Mouse (Mus musculus): ENCODE measurements around the gene Rasl11b. TPM values are rescaled to one million over a fixed set of nuclear protein-coding genes. Genes with fewer than 3 reads are reported as not detected.

The Rasl11b gene
- polyA plus RNA-seq, 1 experiment: 119 TPM

- H3K4me1 ChIP-seq (ENCODE audit: control insufficient read depth, insufficient read depth, low read length): peaks cover 9% of the 10 kb centered on the region; the same call in 1 of the 2 replicates
- peak overlapping the region; percentile 99 for H3K4me3 ChIP-seq (ENCODE audit: insufficient read depth, low read length)
- TF ChIP-seq CTCF (IDR thresholded peaks at IDR 0.05; ENCODE audit: extremely low read depth, insufficient read depth, low read length) (no peak), POLR2A (IDR thresholded peaks at IDR 0.05; ENCODE audit: extremely low read depth, insufficient read depth, low read length) (no peak)
- H3K27ac ChIP-seq (ENCODE audit: insufficient read depth, low read length): peak overlapping the region; percentile 62
Measured at GRCm38 (mm10) chr5:74194027-74194840, 852 bp upstream of the Rasl11b start.

DNA sequence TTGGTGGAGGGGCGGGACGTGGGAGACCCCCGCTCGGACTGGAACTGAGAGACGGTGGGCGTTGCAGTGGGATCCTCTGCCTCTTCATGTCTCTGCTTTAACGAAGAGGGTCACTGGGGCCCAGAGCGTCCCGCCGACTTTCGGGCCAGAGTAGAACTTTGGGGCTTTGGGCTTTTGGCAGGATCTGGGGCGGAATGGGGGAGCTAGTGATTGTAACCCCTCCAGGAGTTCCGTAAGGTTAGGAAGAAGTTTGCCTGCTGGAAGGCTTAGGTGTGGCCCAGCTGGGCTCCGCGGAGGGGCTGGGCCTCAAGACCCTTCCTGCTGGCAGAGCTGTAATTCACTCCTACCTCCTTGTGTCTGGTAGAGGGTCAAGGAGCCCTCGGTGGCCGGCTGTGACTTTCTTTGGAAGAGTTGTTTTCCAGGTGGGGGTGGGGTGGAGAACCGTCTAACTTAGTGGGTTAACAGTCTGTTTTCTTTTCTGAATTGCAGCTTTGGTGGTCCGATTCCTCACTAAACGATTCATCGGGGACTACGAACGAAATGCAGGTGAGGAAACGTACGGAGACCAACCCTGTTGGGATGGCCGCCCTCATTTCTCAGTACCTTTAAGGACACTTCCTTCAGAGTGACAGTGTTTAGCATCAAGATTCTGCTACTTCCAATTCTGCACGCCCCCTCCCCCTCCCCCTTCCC, 674 bp downstream of the Rasl11b start:
- TF ChIP-seq POLR2A (IDR thresholded peaks at IDR 0.05; ENCODE audit: extremely low read depth, insufficient read depth, low read length): no peak
- TF ChIP-seq CTCF (IDR thresholded peaks at IDR 0.05; ENCODE audit: extremely low read depth, insufficient read depth, low read length): no peak
- Histone ChIP-seq H3K27ac (ENCODE audit: insufficient read depth, low read length) (peak overlapping the region; percentile 87), H3K4me3 (ENCODE audit: insufficient read depth, low read length) (peak overlapping the region; percentile 99), H3K4me1 (ENCODE audit: control insufficient read depth, insufficient read depth, low read length) (peaks cover 8% of the 10 kb centered on the region; the same call in 1 of the 2 replicates)

DNA sequence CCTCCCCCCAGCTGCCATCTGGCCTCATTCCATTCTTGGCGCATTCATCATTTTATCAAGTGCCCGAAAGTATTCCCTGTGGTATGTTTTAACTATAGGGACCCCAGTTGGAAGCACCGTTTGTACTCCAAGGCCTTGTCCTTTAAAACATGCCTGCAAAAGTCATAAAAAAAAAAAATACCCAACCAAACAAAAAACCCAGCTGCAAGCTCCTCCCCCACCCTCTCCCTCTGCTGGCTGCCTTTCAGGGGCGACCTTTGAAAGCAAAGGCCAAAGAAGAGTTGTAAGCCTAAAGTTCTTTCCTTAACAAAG, 1.2 kb downstream of the Rasl11b start:
- peak overlapping the region; percentile 99 for H3K4me3 ChIP-seq (ENCODE audit: insufficient read depth, low read length)
- H3K4me1 ChIP-seq (ENCODE audit: control insufficient read depth, insufficient read depth, low read length): peaks cover 8% of the 10 kb centered on the region; the same call in 1 of the 2 replicates
- no peak overlapping the region for H3K27ac ChIP-seq (ENCODE audit: insufficient read depth, low read length)
- TF ChIP-seq POLR2A (IDR thresholded peaks at IDR 0.05; ENCODE audit: extremely low read depth, insufficient read depth, low read length) (no peak), CTCF (IDR thresholded peaks at IDR 0.05; ENCODE audit: extremely low read depth, insufficient read depth, low read length) (no peak)

- Histone ChIP-seq H3K4me1 (ENCODE audit: control insufficient read depth, insufficient read depth, low read length) (peaks cover 6% of the 10 kb centered on the region; the same call in 1 of the 2 replicates), H3K27ac (ENCODE audit: insufficient read depth, low read length) (no peak overlapping the region), H3K4me3 (ENCODE audit: insufficient read depth, low read length) (peak overlapping the region; percentile 99)
- TF ChIP-seq POLR2A (IDR thresholded peaks at IDR 0.05; ENCODE audit: extremely low read depth, insufficient read depth, low read length) (peak; percentile 18; the same call in 1 of the 2 replicates), CTCF (IDR thresholded peaks at IDR 0.05; ENCODE audit: extremely low read depth, insufficient read depth, low read length) (no peak)
Measured at GRCm38 (mm10) chr5:74197541-74198330, 2.6 kb downstream of the Rasl11b start.

DNA sequence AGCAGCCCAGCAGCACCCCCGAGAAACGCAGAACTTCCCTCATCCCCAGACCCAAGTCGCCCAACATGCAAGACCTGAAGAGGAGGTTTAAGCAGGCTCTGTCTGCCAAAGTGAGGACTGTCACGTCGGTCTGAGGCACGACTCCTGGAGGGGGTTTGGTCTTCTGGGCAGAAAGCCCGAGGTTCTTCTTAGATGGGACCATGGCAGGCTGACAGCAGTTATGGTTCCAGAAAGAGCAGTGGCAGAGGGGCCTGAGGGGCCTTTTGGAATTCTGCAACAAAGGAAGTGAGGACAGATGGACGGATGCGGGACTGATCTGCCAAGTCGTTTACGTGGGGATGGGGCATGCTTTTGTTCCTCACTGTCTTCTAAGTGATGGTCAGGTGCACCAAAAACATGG, 3.4 kb downstream of the Rasl11b start:
- TF ChIP-seq POLR2A (IDR thresholded peaks at IDR 0.05; ENCODE audit: extremely low read depth, insufficient read depth, low read length) (no peak), CTCF (IDR thresholded peaks at IDR 0.05; ENCODE audit: extremely low read depth, insufficient read depth, low read length) (no peak)
- Histone ChIP-seq H3K4me1 (ENCODE audit: control insufficient read depth, insufficient read depth, low read length) (peaks cover 6% of the 10 kb centered on the region; the same call in 1 of the 2 replicates), H3K4me3 (ENCODE audit: insufficient read depth, low read length) (peak overlapping the region; percentile 19), H3K27ac (ENCODE audit: insufficient read depth, low read length) (no peak overlapping the region)

DNA sequence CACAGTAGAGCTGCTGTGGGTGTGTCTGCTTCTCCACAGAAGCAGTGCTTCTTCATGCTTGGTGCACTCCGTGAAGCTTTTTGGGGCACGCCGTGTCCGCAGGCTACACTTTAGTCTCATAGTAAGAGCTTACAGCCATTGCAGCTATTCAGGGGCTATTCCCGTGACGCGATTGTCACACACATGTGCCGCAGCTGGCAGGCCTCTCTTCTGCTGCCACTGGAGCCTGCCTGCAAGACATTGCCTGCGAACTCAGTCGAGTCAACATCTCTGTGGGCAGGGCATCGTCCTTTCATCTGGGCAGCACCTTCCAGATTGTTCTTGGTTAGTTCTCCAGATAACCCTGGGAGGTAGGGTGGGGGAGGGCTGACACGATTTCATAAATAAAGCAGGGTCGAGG, 4.7 kb downstream of the Rasl11b start:
- Histone ChIP-seq H3K4me3 (ENCODE audit: insufficient read depth, low read length) (no peak overlapping the region), H3K27ac (ENCODE audit: insufficient read depth, low read length) (no peak overlapping the region), H3K4me1 (ENCODE audit: control insufficient read depth, insufficient read depth, low read length) (peaks cover 4% of the 10 kb centered on the region; the same call in 1 of the 2 replicates)
- TF ChIP-seq CTCF (IDR thresholded peaks at IDR 0.05; ENCODE audit: extremely low read depth, insufficient read depth, low read length): no peak
- no peak for TF ChIP-seq POLR2A (IDR thresholded peaks at IDR 0.05; ENCODE audit: extremely low read depth, insufficient read depth, low read length)

GRCm38 (mm10) chr5:74200481-74200880, 5.4 kb downstream of the Rasl11b start:
- Histone ChIP-seq H3K4me1 (ENCODE audit: control insufficient read depth, insufficient read depth, low read length) (peaks cover 4% of the 10 kb centered on the region; the same call in 1 of the 2 replicates), H3K4me3 (ENCODE audit: insufficient read depth, low read length) (no peak overlapping the region), H3K27ac (ENCODE audit: insufficient read depth, low read length) (no peak overlapping the region; the same call in 1 of the 2 replicates)
- TF ChIP-seq POLR2A (IDR thresholded peaks at IDR 0.05; ENCODE audit: extremely low read depth, insufficient read depth, low read length): no peak
- no peak for TF ChIP-seq CTCF (IDR thresholded peaks at IDR 0.05; ENCODE audit: extremely low read depth, insufficient read depth, low read length)

- TF ChIP-seq CTCF (IDR thresholded peaks at IDR 0.05; ENCODE audit: extremely low read depth, insufficient read depth, low read length): no peak
- no peak for TF ChIP-seq POLR2A (IDR thresholded peaks at IDR 0.05; ENCODE audit: extremely low read depth, insufficient read depth, low read length)
- no peak overlapping the region for H3K4me3 ChIP-seq (ENCODE audit: insufficient read depth, low read length)
- peaks cover 7% of the 10 kb centered on the region for H3K4me1 ChIP-seq (ENCODE audit: control insufficient read depth, insufficient read depth, low read length)
- H3K27ac ChIP-seq (ENCODE audit: insufficient read depth, low read length): no peak overlapping the region
Measured at GRCm38 (mm10) chr5:74201570-74202357, 6.7 kb downstream of the Rasl11b start.

Measured in cortical plate, adult 2 months (tissue).